Mouse (Mus musculus): ENCODE results near the gene Slc44a5. TPM values are rescaled to one million over a fixed set of nuclear protein-coding genes. Genes with fewer than 3 reads are reported as not detected.
"Not testable (repeated sequence)": the region's sequence is repeated elsewhere in the genome, so short reads cannot be mapped to it uniquely, and the experiment has no call there.

Gene Slc44a5
- total RNA-seq, 2 experiments from 2014 or later = 2.8 to 3.0 TPM

DNA sequence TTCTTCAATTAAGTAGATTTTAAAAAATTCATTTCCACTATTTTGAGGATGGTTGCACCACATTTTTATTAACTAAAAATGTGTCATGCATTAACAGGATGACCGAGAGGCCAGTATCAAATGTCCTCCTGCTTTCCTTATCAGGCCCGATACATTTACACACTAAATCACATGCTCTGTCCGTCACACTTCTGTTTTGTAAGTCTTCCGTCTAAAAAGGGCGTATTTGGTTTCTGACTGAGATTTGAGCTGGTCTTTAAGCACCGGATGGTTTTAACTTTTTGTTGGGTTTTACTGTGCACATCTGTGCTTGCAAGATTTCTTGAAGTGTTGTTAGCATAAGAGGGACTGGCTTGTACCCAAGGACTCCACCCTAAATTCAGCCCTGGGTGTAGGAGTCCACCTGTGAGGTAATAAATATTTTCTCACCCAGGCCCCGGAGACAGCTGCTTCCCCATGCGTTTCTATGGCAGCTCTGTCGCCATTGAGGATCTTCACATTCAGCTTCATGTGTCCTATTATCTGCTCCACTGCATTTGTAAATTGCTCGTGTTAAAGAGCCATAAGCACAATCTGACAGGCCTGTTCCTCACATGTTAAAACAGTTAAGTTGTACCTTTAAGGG lies 237.3 kb downstream of the Slc44a5 start:
- DNase-seq (ENCODE audit: low spot score in 2 of 2) = no peak

DNA sequence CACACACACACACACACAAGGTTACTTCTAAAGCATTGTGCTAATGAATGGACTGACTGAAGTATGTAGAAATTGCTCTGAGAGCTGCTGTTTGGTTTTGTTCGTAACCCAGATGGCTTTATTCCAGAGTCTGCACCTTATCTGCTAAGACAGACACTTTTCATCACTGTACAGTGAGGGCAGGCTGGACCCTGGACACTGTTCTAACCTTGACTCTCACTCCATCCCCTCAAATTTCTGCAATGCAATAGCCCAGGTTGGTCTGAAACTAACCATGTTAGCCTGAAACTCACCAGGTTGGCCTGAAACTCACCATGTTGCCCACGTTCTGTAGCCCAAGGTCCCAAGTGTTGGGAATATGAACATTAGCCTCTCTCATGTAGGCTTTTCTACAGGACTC lies 239.3 kb downstream of the Slc44a5 start:
- DNase-seq (ENCODE audit: low spot score in 2 of 2) = no peak

- no peak for DNase-seq (ENCODE audit: low spot score in 2 of 2)
Observed at GRCm38 (mm10) chr3:154215309-154215708, 242.1 kb downstream of the Slc44a5 start.

DNA sequence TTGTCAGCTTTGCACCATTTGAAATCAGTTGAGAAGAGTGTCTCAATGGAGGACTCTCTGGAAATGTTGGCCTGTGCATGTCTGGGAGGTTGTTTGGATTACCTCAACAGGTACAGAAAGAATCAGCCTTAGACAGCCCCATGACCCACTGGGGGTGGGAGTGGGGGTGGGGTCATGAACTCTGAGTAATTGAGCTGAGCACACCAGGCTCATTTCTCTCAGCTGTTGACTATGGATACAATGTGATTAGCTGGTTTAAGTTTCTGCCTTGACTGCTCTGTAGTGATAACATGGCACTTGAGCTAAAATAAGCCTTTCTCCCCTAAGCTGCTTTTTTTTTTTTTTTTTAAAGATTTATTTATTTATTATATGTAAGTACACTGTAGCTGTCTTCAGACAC lies 242.5 kb downstream of the Slc44a5 start:
- DNase-seq (ENCODE audit: low spot score in 2 of 2) = no peak

DNA sequence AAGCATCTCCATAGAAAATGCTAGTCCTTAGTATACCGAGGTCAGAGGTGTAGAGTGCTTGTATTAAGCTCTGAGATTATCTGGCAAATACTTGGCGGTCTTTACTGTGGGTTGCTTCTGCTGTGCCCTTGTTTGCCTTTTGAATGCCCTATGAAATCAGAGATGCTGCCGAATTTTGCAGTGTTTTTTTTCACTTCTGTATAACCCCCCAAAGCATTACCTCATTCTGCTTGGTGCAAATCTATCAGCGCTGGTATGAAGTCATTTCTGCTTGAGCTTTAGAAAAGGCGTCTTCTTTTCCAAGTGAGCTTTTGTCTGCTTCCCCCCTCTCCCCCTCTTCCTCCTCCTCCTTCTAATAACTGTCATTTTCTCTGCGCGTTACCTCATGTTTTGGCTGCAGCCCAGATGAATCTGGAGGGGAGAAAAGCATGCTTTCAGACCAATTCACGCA lies 248.9 kb downstream of the Slc44a5 start:
- DNase-seq (ENCODE audit: low spot score in 2 of 2) = peak in 1 of 2 experiments; percentile 29

- no peak for DNase-seq (ENCODE audit: low spot score in 2 of 2)
Observed at GRCm38 (mm10) chr3:154222688-154223087, 249.5 kb downstream of the Slc44a5 start.

DNA sequence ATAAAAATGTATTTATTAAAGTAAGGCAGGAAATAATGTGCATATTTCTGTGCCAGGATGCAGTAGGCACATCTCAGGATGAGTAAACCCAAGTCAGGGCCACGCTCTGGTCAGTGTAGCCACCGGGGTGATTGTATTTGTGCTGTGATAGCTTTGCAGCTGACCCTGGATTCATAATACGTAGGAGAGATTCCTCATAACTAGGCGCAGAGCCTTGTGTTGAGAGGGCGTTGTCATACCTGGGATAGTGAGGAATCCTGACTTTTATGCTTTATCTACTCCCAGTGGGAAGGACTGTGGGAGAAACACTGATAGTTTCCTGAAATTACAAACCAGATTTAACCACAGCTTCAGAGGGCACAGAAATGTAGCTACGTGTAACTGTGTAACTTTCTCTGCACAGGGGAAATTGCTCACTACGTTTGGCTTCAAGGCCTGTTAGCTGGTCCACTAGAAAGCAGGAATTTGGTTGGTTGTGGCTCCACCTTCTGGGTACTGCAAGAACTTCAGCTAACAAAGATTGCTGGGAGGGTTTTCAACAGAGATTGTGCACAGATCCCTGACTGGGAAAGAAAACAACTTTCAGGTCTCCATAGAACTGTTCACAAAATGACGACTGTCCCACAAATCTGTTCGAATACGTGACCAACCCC lies 253.0 kb downstream of the Slc44a5 start:
- peak; percentile 21 to 46 for DNase-seq (ENCODE audit: low spot score in 2 of 2)

GRCm38 (mm10) chr3:154244932-154245331 lies 271.7 kb downstream of the Slc44a5 start:
- DNase-seq (ENCODE audit: low spot score in 2 of 2) = no peak

DNA sequence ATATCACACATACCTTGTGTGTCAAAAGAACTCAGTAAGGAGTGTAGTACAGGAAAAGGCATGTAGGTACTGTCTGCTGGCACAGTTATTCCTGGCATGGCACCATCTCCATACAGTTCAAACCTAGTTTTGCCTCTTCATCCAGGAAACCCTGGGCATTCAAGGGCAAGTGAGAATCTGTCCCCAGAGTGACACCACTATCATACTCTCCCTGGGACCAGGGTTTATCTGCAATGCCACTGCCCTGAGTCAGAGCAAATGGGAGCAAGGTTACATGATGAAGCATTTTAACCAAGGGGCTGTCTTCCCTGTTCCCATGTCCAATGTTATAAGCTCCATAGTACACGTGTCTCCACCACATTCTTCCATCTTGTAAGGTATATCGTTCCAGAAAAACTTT lies 278.2 kb downstream of the Slc44a5 start:
- no peak for DNase-seq (ENCODE audit: low spot score in 2 of 2)

DNA sequence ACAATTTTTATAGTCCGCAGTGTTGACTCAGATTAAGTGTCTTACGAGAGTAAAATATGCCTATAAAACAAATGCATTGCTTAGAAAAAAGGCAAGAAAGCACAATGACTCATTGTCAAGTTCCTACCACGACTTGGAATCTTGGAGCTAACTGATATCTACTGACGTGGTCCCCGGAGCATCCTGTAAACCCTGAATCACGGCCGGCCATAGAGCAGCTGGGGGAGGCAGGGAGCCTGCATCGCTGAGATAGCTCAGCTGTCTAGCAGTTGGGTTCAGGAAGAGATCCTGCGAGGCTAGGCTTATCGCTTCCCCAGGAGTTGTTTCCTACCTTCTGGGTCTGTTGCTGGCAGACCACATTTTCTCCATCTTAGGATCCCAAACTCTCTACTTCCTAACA lies 279.0 kb downstream of the Slc44a5 start:
- no peak for DNase-seq (ENCODE audit: low spot score in 2 of 2)

GRCm38 (mm10) chr3:154254187-154254586 lies 281.0 kb downstream of the Slc44a5 start:
- DNase-seq (ENCODE audit: low spot score in 2 of 2) = not testable (repeated sequence)

- DNase-seq (ENCODE audit: low spot score in 2 of 2) = no peak
Observed at GRCm38 (mm10) chr3:154257312-154257711, 284.1 kb downstream of the Slc44a5 start.

GRCm38 (mm10) chr3:154268313-154268712 lies 295.1 kb downstream of the Slc44a5 start:
- no peak for DNase-seq (ENCODE audit: low spot score in 2 of 2)

- DNase-seq (ENCODE audit: low spot score in 2 of 2) = peak; percentile 53 to 60
Observed at GRCm38 (mm10) chr3:154269757-154270366, 296.6 kb downstream of the Slc44a5 start.

GRCm38 (mm10) chr3:154274681-154275080 lies 301.4 kb downstream of the Slc44a5 start:
- no peak for DNase-seq (ENCODE audit: low spot score in 2 of 2)

DNA sequence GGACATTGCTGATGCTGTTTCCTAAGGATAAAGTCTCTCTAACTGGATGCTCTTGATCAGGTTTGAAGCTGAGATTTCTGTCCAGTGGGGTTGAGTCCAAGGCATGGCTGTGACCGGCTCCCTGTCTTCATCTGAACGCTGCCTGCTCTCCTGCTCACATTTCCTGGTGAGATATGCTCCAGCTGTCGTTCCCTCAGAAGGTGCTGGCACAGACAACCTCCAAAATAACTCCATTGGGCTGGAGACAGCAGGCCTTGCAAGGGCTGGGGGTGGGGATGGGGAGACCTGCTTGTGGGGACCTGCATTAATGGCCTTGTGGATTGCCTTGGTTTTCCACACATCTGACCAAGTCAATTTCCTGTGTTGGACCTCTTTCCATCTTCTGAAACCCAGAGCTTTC lies 311.0 kb downstream of the Slc44a5 start:
- no peak for DNase-seq (ENCODE audit: low spot score in 2 of 2)

GRCm38 (mm10) chr3:154285351-154285750 lies 312.1 kb downstream of the Slc44a5 start:
- DNase-seq (ENCODE audit: low spot score in 2 of 2) = no peak

GRCm38 (mm10) chr3:154287217-154287616 lies 314.0 kb downstream of the Slc44a5 start:
- DNase-seq (ENCODE audit: low spot score in 2 of 2) = no peak

GRCm38 (mm10) chr3:154288429-154289069 lies 315.3 kb downstream of the Slc44a5 start:
- no peak for DNase-seq (ENCODE audit: low spot score in 2 of 2)

DNA sequence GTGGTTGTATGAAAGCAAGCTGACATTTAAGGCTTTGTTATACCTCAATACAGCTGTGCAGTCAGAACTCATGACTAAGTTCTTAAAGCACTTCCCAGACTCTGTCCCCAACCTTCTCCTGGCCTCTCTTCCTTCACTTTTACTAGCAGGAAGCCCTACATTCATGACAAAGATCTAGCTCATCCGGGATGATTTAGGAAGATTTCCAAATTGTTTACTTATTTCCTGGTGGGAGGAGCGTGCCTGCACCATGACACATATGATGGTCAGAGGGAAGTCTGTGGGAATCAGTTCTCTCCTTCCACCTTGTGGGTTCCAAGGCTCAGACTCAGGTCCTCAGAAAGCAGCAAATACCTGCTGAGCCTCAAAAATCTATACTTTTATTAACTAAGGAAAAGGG lies 317.1 kb downstream of the Slc44a5 start:
- DNase-seq (ENCODE audit: low spot score in 2 of 2) = no peak

GRCm38 (mm10) chr3:154292126-154292525 lies 318.9 kb downstream of the Slc44a5 start:
- DNase-seq (ENCODE audit: low spot score in 2 of 2) = no peak

Data from gastrocnemius, postnatal 4 days (tissue).